Mouse (Mus musculus) MEL (cell line): Measurements from ENCODE around the gene Tbck.

Experiments used
- MAFK ChIP-seq: IDR thresholded peaks from 2 replicates; pipeline ENCODE4 v1.6.1; 2011; ENCODE audit warnings: low read depth, mild to moderate bottlenecking, low read length, improper control_type of control experiment, borderline replicate concordance
- NRF1 ChIP-seq: IDR thresholded peaks from 2 replicates; pipeline ENCODE4 v1.6.1; 2014; ENCODE audit warnings: low read depth, mild to moderate bottlenecking, inconsistent platforms, low read length, improper control_type of control experiment, moderate library complexity; ENCODE audit not compliant: poor library complexity, insufficient read depth, severe bottlenecking
- USF2 ChIP-seq, 2 experiments: IDR thresholded peaks; 2 replicates each; pipeline ENCODE4 v1.6.1; 2011 to 2012; ENCODE audit warnings: improper control_type of control experiment in 2 of 2, low read length in 2 of 2, borderline replicate concordance in 1 of 2, inconsistent platforms in 1 of 2, low read depth in 1 of 2, mild to moderate bottlenecking in 1 of 2; ENCODE audit not compliant: insufficient read depth in 1 of 2
- ZKSCAN1 ChIP-seq: IDR thresholded peaks from 2 replicates; pipeline ENCODE4 v1.6.1; 2012; ENCODE audit warnings: low read depth, mild to moderate bottlenecking, inconsistent platforms, low read length, improper control_type of control experiment, moderate library complexity

DNA sequence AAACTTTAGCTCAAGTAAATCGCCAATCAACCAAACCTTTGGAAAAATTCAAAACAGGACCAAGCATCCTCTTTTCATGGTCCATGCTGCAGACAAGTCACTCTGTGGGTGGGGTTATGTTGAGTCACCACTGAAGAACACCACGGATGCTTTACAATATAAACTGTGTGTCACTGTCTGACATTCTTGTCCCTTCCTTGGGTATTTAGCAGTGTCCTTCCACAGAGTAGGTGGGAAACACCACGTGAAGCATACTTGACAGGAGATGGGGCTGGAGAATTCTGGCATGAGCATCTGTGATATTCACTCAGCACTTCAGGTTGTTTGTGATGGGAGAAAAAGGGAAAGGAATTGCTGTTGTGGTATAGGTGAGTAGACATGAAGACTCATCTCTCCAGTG, 183.0 kb downstream of the Tbck start:
- TF ChIP-seq USF2 (IDR thresholded peaks at IDR 0.05; ENCODE audit: borderline replicate concordance in 1 of 2, insufficient read depth in 1 of 2, low read depth in 1 of 2, low read length in 2 of 2) (no peak), MAFK (no peak), ZKSCAN1 (no peak), NRF1 (no peak)
